Mouse (Mus musculus) brain, embryonic 14.5 days (tissue): ENCODE results near the gene Il1rn.

Experiments
- CTCF ChIP-seq: fragments of 200-500 bp; IDR thresholded peaks from 2 replicates; pipeline ENCODE4 v1.5.1; 2012; ENCODE audit warnings: inconsistent platforms, mild to moderate bottlenecking, moderate library complexity, borderline replicate concordance; ENCODE audit not compliant: insufficient read depth, insufficient read length; ENCODE audit errors: extremely low read depth
- POLR2A ChIP-seq: fragments of 200-500 bp; IDR thresholded peaks from 2 replicates; pipeline ENCODE4 v1.6.1; 2012; ENCODE audit warnings: mild to moderate bottlenecking, inconsistent platforms, borderline replicate concordance; ENCODE audit not compliant: poor library complexity, insufficient read depth, insufficient read length, severe bottlenecking; ENCODE audit errors: extremely low read depth

DNA sequence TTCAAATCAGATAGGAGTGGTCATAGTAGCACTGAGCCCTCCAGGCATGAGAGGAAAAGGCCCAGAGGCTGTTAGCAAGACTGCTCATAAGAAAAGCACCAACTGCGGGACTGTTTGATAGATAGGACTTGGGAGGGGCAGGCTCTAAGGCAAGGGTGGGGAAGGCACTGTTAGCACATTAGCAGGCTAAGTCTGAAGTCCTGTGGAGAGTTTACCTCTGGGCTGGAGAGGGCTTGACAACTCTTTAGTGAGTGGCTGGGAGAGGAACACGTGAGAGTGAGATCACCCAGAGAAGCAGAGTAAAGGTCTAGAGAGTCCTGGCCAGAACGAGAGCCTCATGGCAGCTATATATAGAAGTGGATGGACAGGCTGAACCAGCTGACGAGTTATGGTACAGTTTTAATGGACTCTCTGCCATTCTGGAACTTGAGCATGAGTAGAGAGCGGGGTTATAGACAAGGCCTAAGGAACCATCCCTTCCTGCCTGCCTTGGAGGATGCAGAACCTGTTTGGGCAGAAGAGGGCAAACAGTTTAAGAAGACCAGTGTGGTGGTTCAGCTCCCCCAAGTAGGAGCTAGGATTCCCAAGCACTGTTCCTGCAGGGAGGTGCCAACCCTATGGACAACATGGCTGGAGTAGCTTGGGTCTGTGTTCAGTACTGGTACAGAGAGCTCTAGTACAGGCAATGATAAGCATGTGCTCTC lies 42.2 kb downstream of the Il1rn start:
- TF ChIP-seq CTCF, result no peak
- no peak for TF ChIP-seq POLR2A
